Mouse (Mus musculus) midbrain, embryonic 14.5 days (tissue): ENCODE data around the gene Rnf13. TPM values are rescaled to one million over a fixed set of nuclear protein-coding genes. Genes with fewer than 3 reads are reported as not detected.
A peak's percentile ranks its signal among the peaks of the same experiment; 100 is the strongest.

Experiments
- ATAC-seq: fragments of 200-750 bp; cut with Nextera tagmentation; 2 replicates; pipeline ENCODE4 v1.8.0; 2017; ENCODE audit warnings: moderate number of reproducible peaks, moderate library complexity; ENCODE audit not compliant: low FRiP score, low TSS enrichment
- DNase-seq: peaks from one replicate; pipeline ENCODE4 v3.0.0-alpha.2; 2015
- H3K27ac ChIP-seq: fragments of 300-500 bp; sonication (generic); replicated peaks from 2 replicates; pipeline ENCODE4 v1.5.1; 2014; ENCODE audit warnings: mild to moderate bottlenecking, low read depth, low read length, moderate library complexity
- H3K27me3 ChIP-seq: fragments of 300-500 bp; sonication (generic); 2 replicates; pipeline ENCODE4 v1.6.1; 2014; ENCODE audit warnings: low read length, control low read depth, mixed read lengths; ENCODE audit not compliant: control insufficient read depth, insufficient read depth
- H3K36me3 ChIP-seq: fragments of 300-500 bp; sonication (generic); 2 replicates; pipeline ENCODE4 v1.6.1; 2014; ENCODE audit warnings: low read length, control low read depth; ENCODE audit not compliant: control insufficient read depth, insufficient read depth
- H3K4me1 ChIP-seq: fragments of 300-500 bp; sonication (generic); 2 replicates; pipeline ENCODE4 v1.6.1; 2014; ENCODE audit warnings: mild to moderate bottlenecking, antibody characterized with exemption, low read length, control low read depth; ENCODE audit not compliant: control insufficient read depth, insufficient read depth
- H3K4me2 ChIP-seq: fragments of 300-500 bp; sonication (generic); 2 replicates; pipeline ENCODE4 v1.6.1; 2014; ENCODE audit warnings: mild to moderate bottlenecking, low read length, moderate library complexity
- H3K4me3 ChIP-seq: fragments of 300-500 bp; sonication (generic); replicated peaks from 2 replicates; pipeline ENCODE4 v1.5.1; 2014; ENCODE audit warnings: low read depth, low read length
- H3K9ac ChIP-seq: fragments of 300-500 bp; sonication (generic); replicated peaks from 2 replicates; pipeline ENCODE4 v1.6.1; 2014; ENCODE audit warnings: mild to moderate bottlenecking, low read length, moderate library complexity
- H3K9me3 ChIP-seq: fragments of 300-500 bp; sonication (generic); 2 replicates; pipeline ENCODE4 v1.6.1; 2016; ENCODE audit warnings: low read length, control low read depth, mixed read lengths; ENCODE audit not compliant: control insufficient read depth
- WGBS: fragments of 180-500 bp; shearing (Covaris S2); extraction: QIAGEN DNeasy Blood & Tissue Kit; methylation state at CpG from one replicate; pipeline ENCODE4 v1.1.7; 2014; 5-methylcytosine and 5-hydroxymethylcytosine counted together
- polyA plus RNA-seq: library from polyadenylated mRNA; unstranded; fragments of >200 nt; fragmentation: Nextera tagmentation; extraction: Ambion mirVana; gene quantifications from 2 replicates; pipeline ENCODE4 v1.2.1, GENCODE M21; 2014

Gene Rnf13
- polyA plus RNA-seq, 1 experiment from 2014 or later = 77.4 TPM

GRCm38 (mm10) chr3:57825866-57826265, 90.0 kb downstream of the Rnf13 start:
- Histone ChIP-seq H3K4me2 (no peak overlapping the region), H3K36me3 (peaks cover 13% of the 10 kb centered on the region)
- 74% methylated on average over 3 of the region's 3 CpGs for WGBS

GRCm38 (mm10) chr3:57833585-57833984, 97.7 kb downstream of the Rnf13 start:
- DNase-seq = no peak
- Histone ChIP-seq H3K9ac (no peak overlapping the region), H3K27me3 (no peaks in the 10 kb centered on the region), H3K36me3 (peaks cover 32% of the 10 kb centered on the region), H3K4me2 (no peak overlapping the region), H3K27ac (no peak overlapping the region), H3K4me1 (no peaks in the 10 kb centered on the region), H3K9me3 (no peaks in the 10 kb centered on the region), H3K4me3 (no peak overlapping the region)
- WGBS = 91% methylated on average over 11 of the region's 11 CpGs
- ATAC-seq = no peak

More at GRCm38 (mm10) chr3:57825866-57826265, 90.0 kb downstream of the Rnf13 start:
- ATAC-seq (no peak), DNase-seq (no peak)
- Histone ChIP-seq H3K9ac (no peak overlapping the region), H3K4me3 (no peak overlapping the region), H3K27ac (no peak overlapping the region), H3K9me3 (no peaks in the 10 kb centered on the region), H3K27me3 (no peaks in the 10 kb centered on the region), H3K4me1 (no peaks in the 10 kb centered on the region)

DNA sequence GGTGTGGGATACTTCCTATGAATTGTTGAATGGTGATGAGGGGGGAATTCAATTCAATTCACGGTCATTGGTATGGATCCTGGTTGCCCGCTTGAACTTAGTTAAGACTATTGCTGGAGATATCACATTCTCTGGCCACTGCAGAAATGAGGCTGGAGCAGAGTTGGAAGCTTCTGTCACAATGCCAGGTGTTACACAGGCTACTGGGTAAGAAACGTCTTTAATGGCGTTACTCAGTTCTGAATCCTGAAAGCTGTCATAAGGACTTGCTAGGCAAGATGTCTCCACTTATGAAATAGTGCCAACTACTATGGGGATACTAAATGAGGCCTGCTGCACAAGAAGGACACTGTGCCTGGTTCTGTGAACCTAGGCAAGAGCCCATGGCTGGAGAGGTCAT, 101.0 kb downstream of the Rnf13 start:
- Histone ChIP-seq H3K4me1 (no peaks in the 10 kb centered on the region), H3K27ac (no peak overlapping the region)
- WGBS = 96% methylated on average over 4 of the region's 4 CpGs

DNA sequence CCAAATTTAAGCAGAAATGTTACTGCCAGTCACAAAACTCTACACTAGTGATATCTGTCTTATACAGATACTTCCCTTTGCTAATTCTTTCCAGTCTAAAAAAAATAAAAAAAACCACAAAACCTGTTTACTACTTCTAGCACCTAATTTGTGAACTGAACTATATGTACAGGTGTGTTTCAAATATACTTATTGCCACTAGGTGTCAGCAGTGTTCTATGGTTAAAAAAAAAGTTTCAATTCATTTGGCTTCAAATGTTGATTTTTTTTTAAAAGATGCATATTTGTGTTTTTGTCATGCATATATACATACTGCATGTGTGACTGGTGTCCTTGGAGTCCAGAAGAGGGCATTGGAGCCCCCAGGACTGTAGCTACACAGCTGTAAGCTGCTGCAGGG, 107.9 kb downstream of the Rnf13 start:
- Histone ChIP-seq H3K9me3 (no peaks in the 10 kb centered on the region; the same call in 1 of the 2 replicates), H3K27me3 (no peaks in the 10 kb centered on the region), H3K27ac (no peak overlapping the region), H3K36me3 (peaks cover 50% of the 10 kb centered on the region), H3K9ac (no peak overlapping the region), H3K4me2 (no peak overlapping the region), H3K4me1 (peaks cover 14% of the 10 kb centered on the region), H3K4me3 (no peak overlapping the region)
- no peak for ATAC-seq
- peak; percentile 76 for DNase-seq

More for the DNA sequence above, 101.0 kb downstream of the Rnf13 start:
- DNase-seq = no peak
- Histone ChIP-seq H3K9ac (no peak overlapping the region), H3K4me3 (no peak overlapping the region), H3K27me3 (no peaks in the 10 kb centered on the region), H3K4me2 (no peak overlapping the region), H3K9me3 (no peaks in the 10 kb centered on the region; the same call in 1 of the 2 replicates), H3K36me3 (peaks cover 42% of the 10 kb centered on the region)
- ATAC-seq = no peak

GRCm38 (mm10) chr3:57845786-57846661, 110.2 kb downstream of the Rnf13 start:
- peak overlapping the region; percentile 99 for H3K9ac ChIP-seq
- ATAC-seq (no peak), DNase-seq (peak; percentile 82)
- peaks cover 40% of the 10 kb centered on the region for H3K36me3 ChIP-seq
- H3K4me3 ChIP-seq = peak overlapping the region; percentile 98
- peak overlapping the region; percentile 99 for H3K27ac ChIP-seq
- 3% methylated on average over 11 of the region's 11 CpGs for WGBS
- peaks cover 14% of the 10 kb centered on the region for H3K4me1 ChIP-seq
- H3K27me3 ChIP-seq = no peaks in the 10 kb centered on the region
- peak overlapping the region; percentile 72 for H3K4me2 ChIP-seq
- no peaks in the 10 kb centered on the region for H3K9me3 ChIP-seq

GRCm38 (mm10) chr3:57846662-57846911, 110.7 kb downstream of the Rnf13 start:
- Histone ChIP-seq H3K4me1 (peaks cover 14% of the 10 kb centered on the region), H3K9me3 (no peaks in the 10 kb centered on the region), H3K4me3 (peak overlapping the region; percentile 98), H3K27ac (peak overlapping the region; percentile 99), H3K4me2 (peak overlapping the region; percentile 72), H3K36me3 (peaks cover 35% of the 10 kb centered on the region), H3K9ac (peak overlapping the region; percentile 99), H3K27me3 (no peaks in the 10 kb centered on the region)
- WGBS = under 1% methylated on average over 9 of the region's 9 CpGs
- ATAC-seq (no peak), DNase-seq (no peak)

DNA sequence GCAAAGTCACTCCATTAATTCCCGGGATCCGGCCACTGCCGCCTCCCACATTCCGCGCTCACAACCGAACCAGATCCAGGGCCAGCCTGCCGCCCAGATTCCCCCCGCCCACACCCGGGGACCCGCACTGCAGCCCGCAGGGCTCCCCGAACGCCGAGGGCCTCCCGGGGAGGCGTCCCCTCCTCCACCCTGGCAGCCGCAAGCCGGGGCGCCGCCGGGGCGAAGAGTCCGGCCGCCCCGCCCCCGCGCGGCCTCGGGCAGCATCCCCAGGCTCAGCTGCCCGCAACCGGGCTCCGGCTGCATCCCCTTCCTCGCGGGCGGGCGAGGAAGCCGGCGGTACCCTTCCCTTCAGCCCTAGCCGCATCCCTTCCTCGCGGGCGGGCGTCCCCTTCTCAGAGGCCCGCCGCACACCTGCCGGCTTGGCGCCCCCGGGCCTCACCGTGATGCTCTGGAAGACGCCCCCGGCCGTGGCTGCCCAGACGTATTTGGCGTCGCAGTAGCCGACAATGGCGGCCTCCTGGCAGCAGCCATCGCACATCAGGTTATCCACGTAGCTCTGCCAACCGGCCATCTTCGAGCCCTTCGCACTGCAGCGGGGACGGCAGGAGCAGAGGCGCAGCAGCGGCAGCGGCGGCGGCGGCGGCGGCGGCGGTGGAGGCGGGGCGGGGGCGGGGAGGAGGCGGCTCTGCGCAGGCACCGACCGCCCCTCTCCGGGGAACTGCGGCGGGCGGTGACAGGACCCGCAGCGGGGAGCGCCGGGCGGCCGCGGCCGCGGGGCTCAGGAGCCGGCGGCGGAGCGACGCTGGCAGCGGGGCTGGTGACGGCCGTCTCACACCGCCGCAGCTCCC, 111.3 kb downstream of the Rnf13 start:
- ATAC-seq = peak; percentile 87
- H3K27me3 ChIP-seq = no peaks in the 10 kb centered on the region
- peak; percentile 80 for DNase-seq

DNA sequence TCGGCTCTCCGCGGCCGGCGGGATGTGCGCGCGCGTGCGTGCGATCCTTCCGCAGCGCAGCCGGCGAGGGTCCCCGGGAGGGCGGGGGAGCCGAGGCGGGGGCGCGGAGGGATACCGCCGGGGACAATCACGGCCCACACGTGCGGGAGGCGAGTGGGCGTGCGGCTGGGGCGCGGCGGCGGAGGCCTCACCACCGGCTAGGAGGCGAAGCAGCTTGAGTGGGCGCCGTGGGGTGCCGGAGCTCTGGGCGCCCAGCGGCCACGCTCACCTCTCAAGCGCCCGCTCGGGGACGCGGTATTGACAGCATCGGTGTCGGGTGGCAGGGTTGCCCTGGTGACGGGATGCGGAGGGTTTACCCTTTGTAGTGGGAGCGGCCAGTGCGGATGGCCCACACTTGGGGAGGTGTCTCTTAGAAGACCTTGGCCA, 111.9 kb downstream of the Rnf13 start, which contains the start of gene Pfn2:
Gene Pfn2 (minus strand): TSS at position 320 of the 426 bp plus-strand sequence.
- Histone ChIP-seq H3K4me3 (peak within 1 kb of the TSS; percentile 98), H3K36me3 (peaks cover 23% of the 10 kb centered on the region), H3K4me2 (peak within 1 kb of the TSS; percentile 72), H3K27ac (peak within 1 kb of the TSS; percentile 99), H3K9me3 (no peaks in the 10 kb centered on the region), H3K27me3 (no peaks in the 10 kb centered on the region), H3K9ac (peak within 1 kb of the TSS; percentile 99), H3K4me1 (peaks cover 14% of the 10 kb centered on the region)
- under 1% methylated on average over 52 of the region's 52 CpGs for WGBS
- ATAC-seq = peak; percentile 89
- DNase-seq = peak; percentile 96

More for the DNA sequence above, 111.3 kb downstream of the Rnf13 start:
- H3K36me3 ChIP-seq = peaks cover 30% of the 10 kb centered on the region
- H3K27ac ChIP-seq = peak overlapping the region; percentile 99
- WGBS = under 1% methylated on average over 94 of the region's 104 CpGs
- H3K9me3 ChIP-seq = no peaks in the 10 kb centered on the region
- H3K4me3 ChIP-seq = peak overlapping the region; percentile 98
- H3K4me2 ChIP-seq = peak overlapping the region; percentile 72
- peak overlapping the region; percentile 99 for H3K9ac ChIP-seq
- H3K4me1 ChIP-seq = peaks cover 14% of the 10 kb centered on the region
